ENCODE assay signal across 9 mouse cellular contexts in genomic region chr7:83774721-83775120, GRCm38 (mm10). TPM values are rescaled to one million over a fixed set of nuclear protein-coding genes. Genes with fewer than 3 reads are reported as not detected.
DNase-seq lines count a peak whose midpoint lies in the region; ATAC-seq lines count a peak whose summit lies in the region.
"Had no signal": no experiment of that assay in that cellular context is flagged by ENCODE, and none has a peak within 500 bp of the region (broad histone marks: within the 10 kb centered on the region; RNA-seq: fewer than 3 reads in every experiment).

No protein-coding gene starts in this region.

- 29% methylated on average over 5 of the region's 5 CpGs for WGBS in heart, embryonic 10.5 days
- 20% methylated on average over 5 of the region's 5 CpGs for WGBS in embryonic facial prominence, embryonic 11.5 days

- H3K4me1 ChIP-seq in heart, embryonic 10.5 days, result no peaks in the 10 kb centered on the region
- no peaks in the 10 kb centered on the region for H3K4me1 ChIP-seq in embryonic facial prominence, embryonic 11.5 days (ENCODE audit: control insufficient read depth, insufficient read depth, low read length)

- no peak overlapping the region for H3K4me3 ChIP-seq in heart, embryonic 10.5 days
- H3K4me3 ChIP-seq in embryonic facial prominence, embryonic 11.5 days (ENCODE audit: low read depth, low read length), result no peak overlapping the region
- H3K4me3 ChIP-seq: myocyte had no signal

- ATAC-seq in embryonic facial prominence, embryonic 11.5 days (replicated peaks; ENCODE audit: insufficient number of reproducible peaks, low FRiP score, low TSS enrichment, low read depth), result no peak

- no peak overlapping the region for H3K9ac ChIP-seq in embryonic facial prominence, embryonic 11.5 days (replicated peaks; ENCODE audit: low read length)

- H3K27ac ChIP-seq in heart, embryonic 10.5 days, result no peak overlapping the region
- no peak overlapping the region for H3K27ac ChIP-seq in embryonic facial prominence, embryonic 11.5 days (replicated peaks; ENCODE audit: low read depth, low read length)

- H3K4me2 ChIP-seq in embryonic facial prominence, embryonic 11.5 days (ENCODE audit: low read depth, low read length), result no peak overlapping the region

- no peaks in the 10 kb centered on the region for H3K36me3 ChIP-seq in heart, embryonic 10.5 days
- no peaks in the 10 kb centered on the region for H3K36me3 ChIP-seq in embryonic facial prominence, embryonic 11.5 days (replicated peaks; ENCODE audit: control insufficient read depth, insufficient read depth, low read depth, low read length)

- intact Hi-C loops in gastrocnemius, postnatal 36 days (cut with DNase I), result loop anchor here (5.0 kb wide), 2 partner anchors 77 to 102 kb away; no protein-coding TSS in a partner anchor

- H3K9me3 ChIP-seq in heart, embryonic 10.5 days, result no peaks in the 10 kb centered on the region
- no peaks in the 10 kb centered on the region for H3K9me3 ChIP-seq in embryonic facial prominence, embryonic 11.5 days (replicated peaks; ENCODE audit: control insufficient read depth, low read length)

- peaks cover 11% of the 10 kb centered on the region; the same call in 1 of the 2 replicates for H3K27me3 ChIP-seq in heart, embryonic 10.5 days (ENCODE audit: insufficient read depth, poor library complexity, severe bottlenecking)
- H3K27me3 ChIP-seq in embryonic facial prominence, embryonic 11.5 days (ENCODE audit: control insufficient read depth, insufficient read depth, low read length), result no peaks in the 10 kb centered on the region

- DNase-seq in heart, adult 8-10 months (ENCODE audit: low spot score), result peak; percentile 54
- no peak for DNase-seq in heart, embryonic 10.5 days (ENCODE audit: low spot score)
- peak; percentile 12 for DNase-seq in urinary bladder, postnatal 14 days (ENCODE audit: low spot score)
- no peak for DNase-seq in urinary bladder, postnatal 36 days (ENCODE audit: low spot score in 2 of 2)
- DNase-seq in embryonic facial prominence, embryonic 11.5 days (ENCODE audit: low spot score), result peak; percentile 64
- DNase-seq in layer of hippocampus, adult 9-10 months (ENCODE audit: low spot score), result peak; percentile 55
- peak; percentile 28 for DNase-seq in naive thymus-derived CD4-positive, alpha-beta T cell, adult 2 months (ENCODE audit: low read depth)
- DNase-seq in gastrocnemius, postnatal 36 days, result no peak

RNA-seq across cellular contexts. Expression of gene Cfap161, which starts 20.0 kb away (rescaled TPM):
- total RNA-seq in heart, adult 8-10 months (2022), result not detected
- 1.1 and 3.7 TPM in 2 replicates for polyA plus RNA-seq in heart, embryonic 10.5 days (2016; fragmentation: Nextera tagmentation; extraction: Ambion mirVana)
- polyA plus RNA-seq in embryonic facial prominence, embryonic 11.5 days (2014; fragmentation: Nextera tagmentation; extraction: Ambion mirVana), result 0.41 TPM in 1 of 2 replicates, not detected in the other
- not detected for total RNA-seq in gastrocnemius, postnatal 36 days (2021)

RNA-seq across cellular contexts. Expression of gene Il16, which starts 29.2 kb away (rescaled TPM):
- 1 to 10 TPM; 6.3 to 7.6 (median 7.4) TPM for total RNA-seq in heart, adult 8-10 months (2022)
- 1.7 and 2.0 TPM in 2 replicates for polyA plus RNA-seq in heart, embryonic 10.5 days (2016; fragmentation: Nextera tagmentation; extraction: Ambion mirVana)
- 1.6 and 3.0 TPM in 2 replicates for polyA plus RNA-seq in embryonic facial prominence, embryonic 11.5 days (2014; fragmentation: Nextera tagmentation; extraction: Ambion mirVana)
- total RNA-seq in gastrocnemius, postnatal 36 days (2021), result 1 to 10 TPM; 2.4 to 3.1 TPM

Comparison
In these comparisons a context has a peak if more than half of its experiments do, and no peak if none do; other contexts are left out.
1. DNase-seq: peak in heart, adult 8-10 months (single experiment), urinary bladder, postnatal 14 days (single experiment), embryonic facial prominence, embryonic 11.5 days (single experiment), layer of hippocampus, adult 9-10 months (single experiment) and naive thymus-derived CD4-positive, alpha-beta T cell, adult 2 months (single experiment); none in heart, embryonic 10.5 days (single experiment), urinary bladder, postnatal 36 days (0 of 2) and gastrocnemius, postnatal 36 days (0 of 2).